Mouse (Mus musculus) adrenal gland, adult (tissue): ENCODE data around the gene Mrpl52.

ENCODE experiments used
- DNase-seq, 2 experiments: peaks; one replicate each; pipeline ENCODE4 v3.0.0; 2022 to 2023; ENCODE audit warnings: low spot score in 1 of 2; ENCODE audit not compliant: inconsistent age in 2 of 2

Mrpl52 gene

DNA sequence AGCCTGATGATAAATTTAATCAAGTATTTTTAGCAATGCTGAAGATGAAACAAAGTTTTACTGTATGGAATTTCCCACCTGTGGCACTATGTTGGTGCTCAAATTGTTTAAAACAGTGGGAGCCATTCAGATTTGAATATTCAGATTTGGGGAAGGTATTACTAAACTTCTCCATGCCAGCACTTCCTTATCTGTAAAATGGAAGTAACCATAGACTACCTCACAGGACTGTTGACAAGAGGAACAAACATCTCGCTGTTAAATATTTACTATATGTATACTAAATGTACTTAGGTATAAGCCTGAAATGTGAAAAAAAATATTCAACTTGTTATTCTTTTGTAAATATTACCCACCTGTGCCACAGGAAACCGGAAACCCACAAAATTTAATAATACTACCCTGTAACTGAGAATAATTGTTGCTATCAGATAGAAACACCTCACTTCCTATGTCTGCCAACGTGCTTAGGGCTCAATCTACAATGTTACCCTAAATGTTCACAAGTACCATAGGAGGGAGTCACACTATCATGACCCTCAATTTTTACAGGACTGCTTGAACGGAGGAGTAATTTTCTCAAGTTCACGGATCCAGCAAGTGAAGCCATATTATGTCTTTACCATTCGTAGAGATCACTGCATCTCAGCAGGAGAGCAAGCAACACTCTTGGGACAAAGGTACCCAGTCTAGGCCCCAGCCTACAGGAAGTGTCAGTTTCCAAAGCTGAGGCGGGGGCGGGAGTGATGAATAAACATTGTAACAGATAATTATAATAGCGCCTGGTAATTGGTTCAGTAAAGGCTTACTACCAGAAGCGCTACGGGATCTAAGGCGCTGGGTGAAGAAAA, 36.6 kb downstream of the Mrpl52 start:
- peak in 1 of 2 experiments; percentile 19 for DNase-seq

DNA sequence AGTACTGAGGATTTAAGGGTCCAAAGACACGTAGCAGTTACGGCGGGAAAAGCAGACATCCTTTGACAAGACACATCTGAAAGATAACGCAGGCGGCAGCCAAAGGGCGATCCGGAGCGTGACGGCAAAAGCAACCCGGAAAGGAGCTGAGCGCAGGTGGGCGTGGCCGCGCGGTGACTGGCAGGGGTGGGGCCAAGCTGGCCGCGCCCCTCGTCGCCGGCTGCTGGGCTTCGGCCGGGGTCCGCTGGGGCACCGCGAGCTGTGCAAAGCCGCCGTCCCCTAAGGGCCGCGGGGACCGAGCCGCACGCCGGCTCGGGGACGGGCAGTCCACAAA, 37.2 kb downstream of the Mrpl52 start, which contains the start of gene Lrp10:
Gene Lrp10 (plus strand): TSS at position 179 of the 334 bp plus-strand sequence.
- peak; percentile 92 to 97 for DNase-seq

DNA sequence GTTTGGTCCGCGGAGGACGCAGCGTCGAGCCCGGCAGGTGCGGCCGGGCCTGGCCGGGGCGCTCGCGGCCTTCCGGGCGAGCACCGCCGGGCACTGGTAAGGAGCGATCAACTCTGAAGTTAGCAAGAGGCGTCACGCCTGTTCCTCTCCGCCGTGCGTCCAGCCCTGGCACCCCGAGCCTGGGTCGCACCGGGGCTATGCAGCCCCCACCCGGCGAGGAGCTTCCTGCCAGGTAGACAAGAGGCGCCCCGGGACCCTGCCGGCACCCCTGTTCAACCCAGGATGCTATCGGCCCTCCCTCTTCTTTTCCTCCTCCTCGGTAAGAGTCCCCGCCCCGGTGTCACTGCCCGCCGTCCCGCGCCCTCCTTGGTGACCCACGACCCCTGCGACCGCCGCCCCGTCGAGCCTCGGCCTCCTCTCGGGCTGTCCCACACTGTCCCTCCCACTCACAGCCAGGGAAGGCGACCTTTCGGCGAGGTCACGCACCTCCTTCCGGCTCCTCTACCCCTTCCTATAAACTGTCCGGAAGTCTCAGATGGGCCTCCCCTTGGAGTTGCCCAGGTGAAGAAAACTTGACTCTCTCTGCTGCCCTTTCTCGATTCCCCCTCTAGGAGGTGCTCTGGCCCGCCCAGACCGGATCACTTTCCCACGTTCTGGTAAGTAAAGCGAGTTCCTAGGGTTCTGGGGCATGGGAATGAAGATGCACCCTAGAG, 37.7 kb downstream of the Mrpl52 start:
- peak; percentile 82 to 94 for DNase-seq

DNA sequence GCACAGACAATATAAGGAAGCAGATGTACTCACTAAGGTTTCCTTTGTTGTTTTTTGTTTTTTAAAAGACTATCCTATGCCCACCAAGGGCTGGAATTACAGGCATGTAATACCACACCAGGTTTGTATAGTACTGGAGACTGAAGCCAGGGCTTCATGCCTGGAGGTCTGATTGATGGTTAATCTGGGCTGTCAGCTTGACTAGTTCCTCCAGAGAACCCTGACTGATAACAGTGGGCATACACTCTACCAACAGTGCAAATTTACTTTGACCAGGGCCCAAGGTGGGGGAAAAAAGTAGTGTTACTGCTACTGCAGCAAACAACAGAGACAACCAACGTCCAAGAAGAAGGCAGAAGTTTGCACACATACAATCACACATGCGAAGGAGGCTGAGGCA, 44.8 kb downstream of the Mrpl52 start:
- no peak for DNase-seq

GRCm38 (mm10) chr14:54472671-54473070, 46.0 kb downstream of the Mrpl52 start:
- DNase-seq = no peak

DNA sequence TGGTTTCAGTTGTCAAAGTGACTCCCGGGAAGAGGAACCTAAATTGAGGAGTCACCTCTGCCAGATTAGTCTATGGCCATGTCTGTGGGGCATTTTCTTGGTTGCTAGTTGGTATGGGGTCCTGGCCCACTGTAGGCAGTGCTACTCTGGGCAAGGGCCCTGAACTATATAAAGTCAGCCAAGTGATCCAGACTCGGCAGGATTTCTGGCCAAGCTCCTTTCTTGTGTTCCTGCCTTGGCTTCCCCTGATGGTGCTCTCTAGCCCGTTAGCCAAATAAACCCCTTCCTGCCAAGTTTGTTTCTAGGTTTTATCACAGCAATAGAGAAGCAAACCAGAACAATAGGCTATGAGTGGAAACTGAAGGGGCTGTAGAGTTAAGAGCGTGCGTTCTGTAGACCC, 48.0 kb downstream of the Mrpl52 start:
- no peak for DNase-seq

DNA sequence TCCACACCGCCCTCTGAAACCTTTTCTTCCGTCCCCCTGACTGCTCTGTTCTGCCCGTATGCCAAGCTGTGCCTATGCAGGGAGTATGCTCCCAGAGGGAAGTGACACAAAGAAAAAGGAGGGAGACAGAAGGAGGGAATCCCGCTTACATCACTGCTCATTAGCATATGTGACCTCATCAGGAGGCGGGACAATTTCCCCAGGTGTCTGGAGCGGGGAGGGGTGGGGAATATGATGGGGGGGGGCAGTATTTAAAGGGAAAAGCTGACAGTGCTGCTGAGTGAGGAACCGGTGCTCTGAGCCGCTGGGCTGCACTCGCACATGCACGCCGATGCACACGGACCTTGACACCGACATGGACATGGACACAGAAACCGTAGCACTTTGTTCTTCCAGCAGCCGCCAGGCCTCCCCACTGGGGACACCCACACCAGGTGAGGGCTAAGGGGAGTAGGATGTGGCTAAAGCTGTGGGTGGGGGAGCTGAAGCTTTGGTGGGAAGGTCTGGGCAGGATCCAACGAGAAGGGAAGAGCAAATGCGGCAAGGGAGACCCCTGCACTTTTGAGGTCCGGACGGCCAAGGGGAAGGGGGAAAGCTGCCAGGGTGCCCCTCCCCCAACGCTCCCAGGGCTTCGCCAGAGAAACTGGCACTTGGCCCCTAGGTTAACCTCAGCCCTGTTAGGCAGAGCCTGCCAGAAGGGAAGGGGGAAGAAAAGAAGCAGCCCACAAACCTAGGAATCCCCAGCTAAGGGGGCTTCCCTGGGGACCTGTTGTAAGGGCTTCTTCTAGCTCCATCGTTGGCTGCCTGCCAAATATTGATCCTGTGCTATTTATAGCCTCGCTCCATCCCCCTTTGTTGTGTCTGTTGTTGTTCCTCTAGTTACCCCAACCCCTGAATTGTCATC, 49.5 kb downstream of the Mrpl52 start, which contains the start of gene Rem2:
Gene Rem2 (plus strand): TSS at position 160 of the 904 bp plus-strand sequence.
- peak; percentile 58 to 82 for DNase-seq

DNA sequence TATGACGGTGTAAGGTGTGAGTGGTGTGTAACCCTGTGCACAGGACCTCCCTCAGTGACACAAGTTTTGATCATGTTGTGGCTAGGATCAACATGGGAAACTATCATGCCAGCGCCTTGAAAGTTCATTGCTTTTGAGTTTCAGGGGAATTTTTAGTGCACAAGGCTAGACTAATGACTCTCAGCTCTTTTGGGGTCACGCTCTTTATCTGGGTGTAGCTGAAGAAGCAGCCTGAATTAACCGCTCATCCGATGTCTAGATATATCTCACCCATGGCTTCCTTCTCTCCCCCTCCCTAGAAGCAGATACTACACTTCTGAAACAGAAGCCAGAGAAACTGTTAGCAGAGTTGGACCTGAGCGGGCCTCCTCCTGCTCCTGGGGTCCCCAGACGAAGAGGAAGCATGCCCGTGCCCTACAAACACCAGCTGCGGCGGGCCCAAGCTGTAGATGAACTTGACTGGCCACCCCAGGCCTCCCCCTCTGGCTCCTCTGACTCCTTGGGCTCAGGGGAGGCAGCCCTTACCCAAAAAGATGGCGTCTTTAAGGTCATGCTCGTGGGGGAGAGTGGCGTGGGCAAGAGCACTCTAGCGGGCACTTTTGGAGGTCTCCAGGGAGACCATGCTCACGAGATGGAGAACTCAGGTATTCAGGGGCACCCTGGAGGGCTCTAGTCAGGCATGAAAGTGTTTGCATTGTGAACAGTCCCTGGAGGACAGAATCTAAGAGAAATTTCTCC, 50.6 kb downstream of the Mrpl52 start:
- DNase-seq = no peak
